Mouse (Mus musculus): ENCODE measurements around the gene Chpf2. TPM values are rescaled to one million over a fixed set of nuclear protein-coding genes. Genes with fewer than 3 reads are reported as not detected.
"Not testable (repeated sequence)": the region's sequence is repeated elsewhere in the genome, so short reads cannot be mapped to it uniquely, and the experiment has no call there.

Chpf2 gene
- polyA plus RNA-seq (2012; rRNA removed): 30.2 and 34.5 TPM in 2 replicates

DNA sequence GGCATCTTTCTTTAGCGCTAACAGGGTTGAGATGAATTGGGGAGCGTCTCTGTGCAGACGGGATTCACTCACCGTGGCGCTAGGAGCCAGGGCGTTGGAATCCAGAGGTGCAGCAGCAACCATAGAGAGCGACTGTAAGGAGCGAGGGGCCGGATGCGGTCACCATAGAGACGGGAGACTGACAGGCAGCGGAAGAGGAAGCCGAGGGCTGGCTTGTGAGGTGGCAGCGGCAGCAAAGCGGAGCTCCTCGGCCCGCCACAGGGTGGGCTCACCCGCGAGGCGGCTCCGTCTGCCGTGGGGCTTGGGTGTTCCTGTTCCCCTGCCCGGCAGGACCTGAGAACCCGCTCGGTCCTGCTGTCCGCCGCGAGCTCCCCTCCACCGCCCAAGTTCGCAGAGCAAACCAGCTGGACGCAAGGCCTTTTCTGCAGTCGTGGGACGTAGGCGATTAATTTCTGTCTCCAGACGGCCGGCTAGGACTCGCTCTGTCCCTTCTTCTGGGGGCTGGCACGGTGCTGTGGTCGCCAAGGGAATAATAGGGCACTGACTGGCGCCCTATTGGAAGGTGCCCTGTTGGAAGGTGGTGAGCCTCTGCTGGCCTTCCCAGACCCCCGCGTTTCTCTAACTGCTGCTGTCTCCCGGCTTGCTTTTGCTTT, at the start of gene Chpf2:
Gene Chpf2, plus strand, starts transcription at position 195 of the 653 bp plus-strand sequence.
- DNase-seq (ENCODE audit: low spot score): peak; percentile 60

GRCm38 (mm10) chr5:24537618-24538017, 48.9 kb upstream of the Chpf2 start:
- DNase-seq (ENCODE audit: low spot score): no peak

DNA sequence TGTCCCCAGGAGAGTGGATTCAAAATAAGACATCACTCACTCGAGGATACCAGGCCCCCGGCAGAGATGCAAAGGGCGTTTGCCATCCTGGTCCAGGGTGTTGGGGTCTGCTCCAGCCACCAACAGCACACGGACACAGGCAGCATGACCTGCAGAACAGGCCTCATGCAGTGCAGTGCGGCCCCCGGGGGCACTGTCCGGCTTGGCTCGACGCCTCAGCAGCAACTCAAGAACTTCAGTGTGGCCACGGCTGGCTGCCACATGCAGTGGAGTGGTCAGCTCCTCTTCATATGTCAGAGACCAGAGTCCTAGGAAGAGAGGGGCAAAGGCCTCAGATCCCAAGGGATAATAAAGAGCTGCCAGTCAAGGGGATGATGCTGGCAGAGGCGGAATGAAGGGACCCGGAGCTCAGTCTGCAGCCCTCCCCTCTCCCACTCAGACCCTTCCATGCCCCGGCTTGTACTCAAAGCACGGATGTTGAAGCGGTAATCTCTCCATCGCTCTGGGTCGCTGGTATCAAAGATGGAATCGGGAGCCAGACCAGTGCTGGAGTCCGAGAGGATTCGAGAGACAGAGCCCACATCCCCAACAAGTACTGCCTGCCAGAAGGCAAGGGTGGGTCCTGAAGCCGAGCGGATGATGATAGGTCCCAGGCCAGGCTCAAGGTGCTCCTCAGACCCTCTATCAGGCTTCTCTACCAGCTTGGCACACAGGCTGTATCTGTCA, 46.8 kb upstream of the Chpf2 start:
- DNase-seq (ENCODE audit: low spot score): no peak

- DNase-seq (ENCODE audit: low spot score): peak; percentile 37
Measured at GRCm38 (mm10) chr5:24540387-24541143, 46.0 kb upstream of the Chpf2 start, which contains the start of gene Asb10. Gene Asb10 (minus strand): TSS chr5:24540978.

GRCm38 (mm10) chr5:24541144-24541569, 45.4 kb upstream of the Chpf2 start:
- DNase-seq (ENCODE audit: low spot score): no peak

- DNase-seq (ENCODE audit: low spot score): no peak
Measured at GRCm38 (mm10) chr5:24542643-24543042, 43.9 kb upstream of the Chpf2 start.

GRCm38 (mm10) chr5:24550598-24551316, 35.8 kb upstream of the Chpf2 start:
- no peak for DNase-seq (ENCODE audit: low spot score)

DNA sequence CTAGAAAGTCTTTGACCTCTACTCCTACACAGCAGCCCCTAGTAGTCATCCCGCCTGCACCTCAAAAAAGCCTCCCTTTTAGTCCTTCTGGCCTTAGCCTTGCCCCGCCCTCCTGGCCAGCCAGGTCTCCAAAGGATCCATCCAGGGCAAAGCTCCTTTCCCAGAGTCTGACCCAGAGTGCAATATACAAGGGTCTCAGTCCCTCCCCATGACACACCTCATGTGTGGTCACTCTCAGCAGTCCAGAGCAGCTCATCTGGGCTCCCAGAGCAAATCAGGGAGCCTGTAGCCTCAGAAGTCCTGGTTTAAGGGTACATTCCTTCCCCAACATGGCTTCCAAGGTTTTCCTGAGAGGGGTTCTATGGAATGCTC, 35.2 kb upstream of the Chpf2 start:
- DNase-seq (ENCODE audit: low spot score): no peak

GRCm38 (mm10) chr5:24553621-24554244, 32.8 kb upstream of the Chpf2 start:
- DNase-seq (ENCODE audit: low spot score): no peak

GRCm38 (mm10) chr5:24555335-24555734, 31.2 kb upstream of the Chpf2 start:
- not testable (repeated sequence) for DNase-seq (ENCODE audit: low spot score)

DNA sequence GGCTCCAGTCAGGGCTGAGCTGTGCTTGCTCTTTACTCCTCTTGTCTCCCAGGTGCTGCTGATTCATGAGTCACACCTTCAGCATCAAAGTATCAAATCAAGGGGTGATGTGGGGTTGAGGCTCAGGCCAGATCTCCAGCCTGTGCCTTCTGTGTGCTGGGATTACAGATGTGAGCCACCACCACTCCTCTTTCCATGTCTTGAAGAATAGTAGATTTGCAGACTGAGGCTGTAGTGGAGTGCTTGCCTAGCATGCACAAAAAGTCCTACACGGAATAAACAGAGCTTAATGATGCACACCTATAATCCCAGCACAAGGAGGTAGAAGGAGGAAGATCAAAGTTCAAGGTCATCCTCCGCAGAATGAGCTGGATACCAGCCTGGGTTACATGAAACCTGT, 29.8 kb upstream of the Chpf2 start, which contains the start of gene 4931409K22Rik:
Gene 4931409K22Rik, minus strand, starts transcription at position 101 of the 400 bp plus-strand sequence.
- no peak for DNase-seq (ENCODE audit: low spot score)

DNA sequence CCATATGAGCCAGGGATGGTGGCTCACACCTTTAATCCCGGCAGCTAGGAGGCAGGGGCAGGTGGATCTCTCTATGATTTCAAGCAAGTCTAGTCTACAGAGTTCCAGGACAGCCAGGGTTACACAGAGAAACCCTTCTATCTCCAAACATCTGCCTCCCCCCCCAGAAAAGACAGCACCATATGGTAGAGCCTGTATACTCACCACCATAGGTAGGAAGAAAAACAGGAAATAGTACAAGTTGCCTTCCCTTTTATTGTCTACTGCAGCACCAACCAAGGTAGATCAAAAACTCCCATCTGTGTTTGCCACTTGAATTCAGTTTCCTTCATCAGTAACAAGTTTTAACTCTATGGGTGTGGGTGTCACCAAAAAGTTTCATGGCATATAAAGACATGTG, 10.6 kb upstream of the Chpf2 start:
- DNase-seq (ENCODE audit: low spot score): no peak

DNA sequence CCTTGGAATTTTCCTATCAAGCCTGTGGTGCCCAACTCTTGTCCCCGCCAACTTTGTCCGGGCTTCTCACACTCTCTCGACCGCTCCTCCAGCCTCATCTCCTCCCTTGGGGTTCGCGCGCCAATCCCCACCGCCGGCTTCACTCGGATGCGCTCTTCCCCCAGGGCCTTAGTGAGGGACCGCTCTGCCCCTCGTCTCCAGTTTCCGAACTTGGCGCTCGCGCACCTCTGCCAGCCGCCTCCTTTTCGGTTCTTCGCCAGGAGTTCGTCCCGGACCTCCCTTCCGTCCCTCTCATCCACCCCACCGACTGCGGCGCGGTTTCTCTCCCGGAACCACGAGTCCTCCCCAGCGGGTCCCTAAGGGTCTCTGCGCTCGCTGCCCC, 9.7 kb upstream of the Chpf2 start:
- DNase-seq (ENCODE audit: low spot score): no peak

GRCm38 (mm10) chr5:24577183-24577929, 9.2 kb upstream of the Chpf2 start, which contains the start of gene Abcf2:
Gene Abcf2 (minus strand): TSS chr5:24577467.
- peak; percentile 99 for DNase-seq (ENCODE audit: low spot score)

DNA sequence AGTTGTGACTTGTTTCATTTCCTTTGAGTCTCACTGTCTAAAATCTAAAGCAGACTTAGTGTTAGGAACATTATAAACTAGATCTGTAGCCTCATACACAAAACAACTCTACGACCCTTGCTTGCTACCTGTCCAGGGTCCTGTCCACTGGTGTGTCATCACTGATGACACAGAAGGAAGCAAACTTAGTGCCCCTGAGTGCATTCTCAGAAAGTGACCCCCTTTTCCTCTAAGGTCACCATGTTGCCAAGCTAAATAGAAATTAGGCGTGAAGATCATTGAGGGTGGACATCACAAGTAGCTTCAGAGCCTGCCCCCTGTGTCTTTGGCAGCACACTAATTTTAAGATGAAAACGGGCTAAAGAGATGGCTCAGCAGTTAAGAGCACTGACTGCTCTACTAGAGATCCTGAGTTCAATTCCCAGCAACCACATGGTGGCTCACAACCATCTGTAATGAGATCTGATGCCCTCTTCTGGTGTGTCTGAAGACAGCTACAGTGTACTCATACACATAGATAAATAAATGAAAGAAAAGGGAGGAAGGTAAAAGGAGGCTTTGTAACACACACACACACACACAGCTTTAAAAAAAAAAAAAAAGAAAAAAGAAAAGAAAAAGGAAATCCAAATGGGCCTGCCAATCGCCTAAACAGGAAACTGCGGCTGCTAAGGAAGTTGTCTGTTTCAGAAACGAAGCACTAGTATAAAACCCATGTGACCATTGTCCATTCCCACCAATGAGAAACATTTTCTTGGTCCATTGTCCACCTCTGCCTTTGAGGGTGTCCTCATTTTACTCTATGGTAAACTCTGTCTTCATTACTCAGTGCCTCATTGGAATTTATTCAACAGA, 8.2 kb upstream of the Chpf2 start:
- DNase-seq (ENCODE audit: low spot score): no peak

DNA sequence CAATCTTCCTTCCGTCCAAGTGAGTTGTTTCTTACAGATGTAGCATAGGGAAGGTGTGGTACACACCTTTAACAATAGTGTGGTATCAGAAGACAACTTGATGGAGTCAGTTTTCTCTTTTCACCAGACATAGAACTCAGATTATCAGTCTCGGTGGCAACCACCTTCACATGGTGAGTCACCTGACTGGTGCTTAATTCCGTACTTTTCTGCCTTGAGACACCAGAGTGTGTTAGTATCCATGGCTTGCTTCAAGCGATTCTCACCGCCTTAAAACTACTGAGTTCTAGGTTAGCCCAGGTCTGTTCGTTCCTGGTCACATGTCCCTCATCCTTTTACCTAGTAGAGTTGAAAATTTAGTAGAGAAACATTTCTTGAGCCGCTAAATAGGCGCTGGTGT, 435 bp upstream of the Chpf2 start:
- DNase-seq (ENCODE audit: low spot score): no peak

GRCm38 (mm10) chr5:24587200-24587577, 648 bp downstream of the Chpf2 start:
- DNase-seq (ENCODE audit: low spot score): no peak

DNA sequence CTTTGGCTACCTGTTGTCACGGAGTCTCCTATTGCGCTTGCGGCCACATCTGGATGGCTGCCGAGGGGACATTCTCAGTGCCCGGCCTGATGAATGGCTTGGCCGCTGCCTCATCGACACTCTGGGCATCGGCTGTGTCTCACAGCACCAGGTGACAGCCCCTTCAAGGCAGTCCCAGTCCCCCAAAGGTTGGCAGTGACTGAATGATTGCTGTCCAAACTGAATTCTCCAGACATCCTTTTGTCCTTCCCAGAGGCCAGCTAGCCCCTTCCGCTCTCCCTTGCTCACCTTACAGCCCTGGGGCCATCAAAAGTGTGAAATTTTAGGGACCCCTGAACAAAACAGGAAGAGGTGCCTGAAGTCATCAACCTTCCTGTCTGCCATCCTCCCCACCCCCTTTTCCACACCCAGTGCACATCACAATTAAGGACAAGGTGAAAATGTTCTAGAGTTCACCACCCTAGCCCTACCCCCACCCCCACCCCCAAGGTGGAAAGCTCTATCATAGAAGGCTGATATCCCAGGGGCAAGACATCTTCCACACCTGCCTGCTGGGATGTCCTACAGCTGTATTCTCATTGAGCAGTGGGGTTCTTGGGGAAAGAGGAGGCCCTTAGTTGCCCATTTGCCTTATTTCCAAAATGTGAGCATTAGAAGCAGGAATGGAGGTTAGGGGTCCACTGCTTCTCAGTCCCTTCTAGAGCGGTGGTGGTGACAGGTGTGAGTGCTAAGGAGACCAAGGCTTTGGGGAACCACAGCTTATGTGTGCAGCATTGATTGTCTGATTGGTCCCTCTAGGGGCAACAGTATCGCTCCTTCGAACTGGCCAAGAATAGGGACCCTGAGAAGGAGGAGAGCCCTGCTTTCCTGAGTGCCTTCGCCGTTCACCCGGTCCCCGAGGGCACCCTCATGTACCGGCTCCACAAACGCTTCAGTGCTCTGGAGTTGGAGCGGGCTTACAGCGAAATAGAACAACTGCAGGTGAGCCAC, 3.3 kb downstream of the Chpf2 start:
- no peak for DNase-seq (ENCODE audit: low spot score)

All from urinary bladder, adult 2 months (tissue).